Mouse (Mus musculus) heart, postnatal 0 days (tissue): ENCODE data around the gene Plxdc1. TPM values are rescaled to one million over a fixed set of nuclear protein-coding genes. Genes with fewer than 3 reads are reported as not detected.
A peak's percentile ranks its signal among the peaks of the same experiment; 100 is the strongest.

ENCODE experiments used
- ATAC-seq: fragments of 200-750 bp; cut with Nextera tagmentation; 2 replicates; pipeline ENCODE4 v1.8.0; 2017; ENCODE audit warnings: low read depth, moderate number of reproducible peaks, moderate library complexity; ENCODE audit not compliant: insufficient read depth
- DNase-seq: peaks from one replicate; pipeline ENCODE4 v3.0.0-alpha.2; 2016; ENCODE audit warnings: low spot score
- H3K27ac ChIP-seq: fragments of 300-500 bp; sonication (generic); 2 replicates; pipeline ENCODE4 v1.5.1; 2014; ENCODE audit warnings: low read depth, mild to moderate bottlenecking
- H3K27me3 ChIP-seq: fragments of 300-500 bp; sonication (generic); 2 replicates; pipeline ENCODE4 v1.6.1; 2014; ENCODE audit warnings: low read length, mixed read lengths; ENCODE audit not compliant: control insufficient read depth, insufficient read depth
- H3K36me3 ChIP-seq: fragments of 300-500 bp; sonication (generic); replicated peaks from 2 replicates; pipeline ENCODE4 v1.6.1; 2014; ENCODE audit warnings: low read length, mixed read lengths; ENCODE audit not compliant: control insufficient read depth, insufficient read depth
- H3K4me1 ChIP-seq: fragments of 300-500 bp; sonication (generic); 2 replicates; pipeline ENCODE4 v1.6.1; 2014; ENCODE audit warnings: antibody characterized with exemption; ENCODE audit not compliant: control insufficient read depth, insufficient read depth
- H3K4me2 ChIP-seq: fragments of 300-500 bp; sonication (generic); 2 replicates; pipeline ENCODE4 v1.6.1; 2014; ENCODE audit warnings: low read depth, mild to moderate bottlenecking, low read length, moderate library complexity
- H3K4me3 ChIP-seq: fragments of 300-500 bp; sonication (generic); 2 replicates; pipeline ENCODE4 v1.5.1; 2014; ENCODE audit warnings: low read depth, low read length
- H3K9ac ChIP-seq: fragments of 300-500 bp; sonication (generic); replicated peaks from 2 replicates; pipeline ENCODE4 v1.6.1; 2014; ENCODE audit warnings: low read depth, low read length, mixed read lengths
- H3K9me3 ChIP-seq: fragments of 300-500 bp; sonication (generic); replicated peaks from 2 replicates; pipeline ENCODE4 v1.6.1; 2016; ENCODE audit warnings: low read length; ENCODE audit not compliant: control insufficient read depth
- CTCF ChIP-seq: IDR thresholded peaks from 2 replicates; pipeline ENCODE4 v1.5.1; 2016; ENCODE audit warnings: antibody characterized with exemption, control low read depth, low read depth
- EP300 ChIP-seq: IDR thresholded peaks from 2 replicates; pipeline ENCODE4 v1.6.1; 2016; ENCODE audit warnings: antibody characterized with exemption, low read depth
- WGBS: fragments of 180-500 bp; shearing (Covaris S2); extraction: QIAGEN DNeasy Blood & Tissue Kit; methylation state at CpG from one replicate; pipeline ENCODE4 v1.1.7; 2014; 5-methylcytosine and 5-hydroxymethylcytosine counted together
- polyA plus RNA-seq: library from polyadenylated mRNA; unstranded; fragments of >200 nt; fragmentation: Nextera tagmentation; extraction: Ambion mirVana; gene quantifications from 2 replicates; pipeline ENCODE4 v1.2.1, GENCODE M21; 2015
- total RNA-seq: library from RNA; depleted of rRNA; stranded (reverse); fragments of >200 nt; gene quantifications from 2 replicates; pipeline ENCODE4 v1.2.3, GENCODE M21; 2014; ENCODE audit warnings: low replicate concordance

Plxdc1 gene
- total and polyA plus RNA-seq, 2 experiments from 2014 or later = 2.1 to 2.6 TPM

- Histone ChIP-seq H3K27me3 (no peaks in the 10 kb centered on the region), H3K4me2 (no peak overlapping the region), H3K9me3 (no peaks in the 10 kb centered on the region), H3K4me1 (0 out of 2 replicates have a peak, but pooled peaks cover 3% of the 10 kb centered on the region), H3K36me3 (0 out of 2 replicates have a peak, but pooled peaks cover 8% of the 10 kb centered on the region), H3K4me3 (no peak overlapping the region), H3K9ac (no peak overlapping the region), H3K27ac (no peak overlapping the region)
- DNase-seq (no peak), ATAC-seq (no peak)
- TF ChIP-seq CTCF (no peak), EP300 (no peak)
- WGBS = 88% methylated on average over 5 of the region's 5 CpGs
Observed at GRCm38 (mm10) chr11:98016177-98016576, 29.9 kb upstream of the Plxdc1 start.

GRCm38 (mm10) chr11:98012831-98013230 lies 26.6 kb upstream of the Plxdc1 start:
- Histone ChIP-seq H3K27ac (no peak overlapping the region), H3K4me2 (no peak overlapping the region), H3K4me1 (no peaks in the 10 kb centered on the region), H3K27me3 (no peaks in the 10 kb centered on the region), H3K9me3 (no peaks in the 10 kb centered on the region), H3K9ac (no peak overlapping the region), H3K36me3 (peaks cover 20% of the 10 kb centered on the region), H3K4me3 (no peak overlapping the region)
- ATAC-seq = no peak
- TF ChIP-seq EP300 (no peak), CTCF (no peak)
- 81% methylated on average over 10 of the region's 10 CpGs for WGBS
- DNase-seq = no peak

- Histone ChIP-seq H3K9me3 (no peaks in the 10 kb centered on the region), H3K9ac (no peak overlapping the region), H3K4me1 (no peaks in the 10 kb centered on the region), H3K4me2 (no peak overlapping the region), H3K4me3 (no peak overlapping the region), H3K27me3 (no peaks in the 10 kb centered on the region), H3K36me3 (peaks cover 20% of the 10 kb centered on the region), H3K27ac (no peak overlapping the region)
- DNase-seq (no peak), ATAC-seq (no peak)
- WGBS = 53% methylated on average over 9 of the region's 9 CpGs
- TF ChIP-seq EP300 = no peak
- TF ChIP-seq CTCF = no peak
Observed at GRCm38 (mm10) chr11:98011716-98012115, 25.5 kb upstream of the Plxdc1 start.

GRCm38 (mm10) chr11:98008087-98008486 lies 21.8 kb upstream of the Plxdc1 start:
- Histone ChIP-seq H3K4me1 (0 out of 2 replicates have a peak, but pooled peaks cover 4% of the 10 kb centered on the region), H3K9ac (no peak overlapping the region), H3K27me3 (peaks cover 6% of the 10 kb centered on the region; the same call in 1 of the 2 replicates), H3K4me2 (no peak overlapping the region), H3K4me3 (no peak overlapping the region), H3K27ac (no peak overlapping the region), H3K9me3 (no peaks in the 10 kb centered on the region), H3K36me3 (peaks cover 12% of the 10 kb centered on the region)
- ATAC-seq = no peak
- TF ChIP-seq EP300 = no peak
- no peak for TF ChIP-seq CTCF
- no peak for DNase-seq
- WGBS = 72% methylated on average over 11 of the region's 11 CpGs

- Histone ChIP-seq H3K4me2 (no peak overlapping the region), H3K36me3 (peaks cover 12% of the 10 kb centered on the region), H3K27ac (peak overlapping the region; percentile 68), H3K4me3 (no peak overlapping the region), H3K4me1 (peaks cover 15% of the 10 kb centered on the region; the same call in 1 of the 2 replicates), H3K9ac (no peak overlapping the region), H3K27me3 (peaks cover 14% of the 10 kb centered on the region), H3K9me3 (no peaks in the 10 kb centered on the region)
- TF ChIP-seq EP300 = no peak
- no peak for TF ChIP-seq CTCF
- ATAC-seq = peak; percentile 83
- DNase-seq = peak; percentile 75
- WGBS = 48% methylated on average over 10 of the region's 10 CpGs
Observed at GRCm38 (mm10) chr11:98005686-98006085, 19.4 kb upstream of the Plxdc1 start.

- Histone ChIP-seq H3K36me3 (peaks cover 12% of the 10 kb centered on the region), H3K4me1 (peaks cover 15% of the 10 kb centered on the region; the same call in 1 of the 2 replicates), H3K4me2 (no peak overlapping the region), H3K9ac (no peak overlapping the region), H3K27ac (0 out of 2 replicates have a peak overlapping the region, but pooled peaks have one; percentile 68), H3K27me3 (peaks cover 19% of the 10 kb centered on the region), H3K4me3 (no peak overlapping the region), H3K9me3 (no peaks in the 10 kb centered on the region)
- TF ChIP-seq EP300 (no peak), CTCF (no peak)
- WGBS = 61% methylated on average over 13 of the region's 13 CpGs
- DNase-seq (no peak), ATAC-seq (peak; percentile 18; the same call in 1 of the 2 replicates)
Observed at GRCm38 (mm10) chr11:98005076-98005475, 18.8 kb upstream of the Plxdc1 start.
